Mouse (Mus musculus): ENCODE measurements around the gene Phf21a. TPM values are rescaled to one million over a fixed set of nuclear protein-coding genes. Genes with fewer than 3 reads are reported as not detected.

Phf21a gene
- total RNA-seq, 1 experiment from 2014 or later: 68.1 TPM

DNA sequence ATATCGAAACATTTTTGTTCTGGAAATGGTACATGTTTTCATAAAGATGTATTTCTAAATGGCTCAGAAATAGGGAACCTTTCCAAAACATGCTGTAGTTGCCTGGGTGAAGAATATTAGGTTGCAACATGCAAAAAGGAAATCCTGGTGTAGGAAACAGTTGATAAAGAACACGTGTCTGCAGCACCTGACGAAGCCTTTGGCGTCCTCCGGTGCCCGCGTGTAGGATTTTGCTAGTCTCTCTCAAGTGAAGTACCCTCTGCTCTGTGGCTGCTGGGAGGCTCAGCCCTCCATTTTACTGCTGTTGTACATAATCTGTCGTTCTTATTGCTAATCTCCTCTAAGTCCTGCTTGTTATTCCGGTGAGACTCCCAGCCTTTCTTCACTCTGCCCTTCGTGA lies 207.0 kb downstream of the Phf21a start:
- no peak for DNase-seq

DNA sequence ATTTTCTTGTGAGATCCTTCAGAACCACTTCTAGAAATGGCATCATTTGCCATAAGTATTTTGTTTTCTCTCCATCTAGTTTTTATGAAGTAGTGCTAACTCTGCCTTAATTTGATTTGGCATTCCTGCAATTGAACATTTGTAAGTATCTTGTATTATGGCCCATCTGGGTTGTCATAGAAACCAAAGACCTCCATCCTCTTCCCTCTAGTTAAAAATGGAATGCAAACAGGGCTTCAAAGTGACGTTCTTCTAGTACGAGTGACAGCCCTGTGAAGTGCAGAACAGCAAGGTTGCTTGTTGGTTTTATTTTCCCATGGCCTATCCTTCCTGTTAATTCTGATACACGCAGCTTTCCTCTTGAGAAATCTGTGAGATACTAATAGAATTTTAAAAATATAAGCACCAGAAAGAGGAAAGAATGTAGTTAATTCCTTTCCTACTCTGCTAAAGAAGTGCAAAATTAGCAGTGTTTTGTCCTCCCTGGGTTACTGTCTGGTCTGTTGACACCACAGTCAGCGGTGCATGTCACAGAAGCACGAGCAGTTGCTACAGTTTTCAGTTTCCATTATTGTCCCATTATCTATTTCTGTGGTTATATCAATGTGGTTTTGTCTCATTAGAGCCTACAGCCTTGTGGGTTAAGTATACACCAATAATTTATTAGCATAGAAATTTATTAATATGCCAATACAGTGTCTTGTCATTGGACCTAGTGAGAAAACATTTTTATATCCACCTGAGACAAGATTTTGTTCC lies 209.1 kb downstream of the Phf21a start:
- DNase-seq: no peak

- no peak for DNase-seq
Measured at GRCm38 (mm10) chr2:92312542-92312941, 219.6 kb downstream of the Phf21a start.

DNA sequence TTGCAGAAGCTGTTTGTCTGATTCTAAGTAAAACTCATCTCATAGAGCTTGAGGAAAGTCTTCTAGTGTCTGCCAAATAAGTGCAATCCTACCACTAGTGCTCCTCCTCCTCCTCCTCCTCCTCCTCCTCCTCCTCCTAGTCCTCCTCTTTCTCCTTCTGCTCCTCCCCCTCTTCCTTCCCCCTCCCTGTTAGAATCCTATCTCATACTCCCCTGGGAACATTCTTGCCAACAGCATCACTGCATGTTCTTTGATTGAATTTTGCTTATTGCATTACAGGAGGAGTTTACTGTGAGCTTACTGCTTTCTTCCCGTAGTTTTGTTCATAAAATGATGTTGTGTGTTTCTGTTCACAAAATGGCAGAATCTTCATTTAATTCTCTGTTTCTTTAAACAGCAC lies 221.1 kb downstream of the Phf21a start:
- no peak for DNase-seq

DNA sequence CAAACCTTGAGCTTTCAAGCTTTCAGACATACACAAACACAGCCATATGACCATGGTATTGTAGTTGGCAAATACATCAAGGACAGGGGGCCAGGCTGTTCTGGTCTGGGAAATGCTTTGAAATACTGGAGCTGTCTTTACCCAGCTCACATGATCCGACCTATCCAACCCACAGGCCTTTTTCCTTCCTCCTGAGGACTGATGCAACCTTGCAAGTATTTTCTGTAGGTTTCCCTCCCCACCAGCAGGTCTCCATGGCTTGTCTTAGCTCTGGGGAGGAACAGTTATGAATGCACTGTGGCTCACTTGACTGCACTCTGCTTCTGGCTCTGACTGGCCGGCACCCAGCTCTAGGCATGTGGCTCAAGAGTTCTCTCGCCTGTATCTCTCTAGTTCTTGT lies 223.7 kb downstream of the Phf21a start:
- no peak for DNase-seq

GRCm38 (mm10) chr2:92317228-92317627 lies 224.3 kb downstream of the Phf21a start:
- no peak for DNase-seq

DNA sequence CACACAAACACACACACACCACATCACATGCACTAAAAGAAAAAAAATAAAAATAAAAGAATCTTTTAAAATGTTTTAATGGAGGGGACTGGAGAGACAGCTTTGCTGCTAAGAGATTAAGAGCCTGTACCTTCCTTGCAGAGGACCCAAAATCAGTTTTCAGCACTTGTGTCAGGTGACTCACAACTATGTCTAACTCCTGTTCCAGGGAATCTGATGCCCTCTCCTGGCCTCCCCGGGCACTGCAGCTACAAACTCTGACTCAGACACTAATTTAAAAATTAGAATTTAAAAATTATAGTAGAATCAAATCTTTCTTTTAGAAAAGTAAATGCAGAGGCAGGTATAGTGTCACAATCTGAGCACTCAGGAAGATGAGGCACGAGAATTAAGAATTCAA lies 229.8 kb downstream of the Phf21a start:
- peak; percentile 68 for DNase-seq

- DNase-seq: no peak
Measured at GRCm38 (mm10) chr2:92325676-92326075, 232.8 kb downstream of the Phf21a start.

- no peak for DNase-seq
Measured at GRCm38 (mm10) chr2:92326221-92326620, 233.3 kb downstream of the Phf21a start.

DNA sequence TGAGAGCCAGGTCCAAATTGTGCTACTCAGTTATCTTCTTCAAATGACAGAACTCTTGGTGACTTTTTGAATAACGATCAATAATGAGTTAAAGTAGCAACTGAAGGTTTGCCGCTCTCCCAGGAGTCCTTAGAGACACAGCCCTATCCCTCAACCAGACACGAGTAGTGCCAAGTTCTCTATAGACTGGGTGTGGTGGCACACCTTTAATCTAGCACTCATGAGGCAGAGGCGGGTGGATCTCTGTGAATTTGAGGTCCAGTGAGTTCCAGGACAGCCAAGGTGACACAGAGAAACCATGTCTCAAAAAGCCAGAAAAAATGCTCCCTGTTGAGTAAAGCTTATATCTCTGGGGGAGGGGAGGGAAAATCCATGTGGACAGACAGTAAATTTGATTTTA lies 234.7 kb downstream of the Phf21a start:
- no peak for DNase-seq

DNA sequence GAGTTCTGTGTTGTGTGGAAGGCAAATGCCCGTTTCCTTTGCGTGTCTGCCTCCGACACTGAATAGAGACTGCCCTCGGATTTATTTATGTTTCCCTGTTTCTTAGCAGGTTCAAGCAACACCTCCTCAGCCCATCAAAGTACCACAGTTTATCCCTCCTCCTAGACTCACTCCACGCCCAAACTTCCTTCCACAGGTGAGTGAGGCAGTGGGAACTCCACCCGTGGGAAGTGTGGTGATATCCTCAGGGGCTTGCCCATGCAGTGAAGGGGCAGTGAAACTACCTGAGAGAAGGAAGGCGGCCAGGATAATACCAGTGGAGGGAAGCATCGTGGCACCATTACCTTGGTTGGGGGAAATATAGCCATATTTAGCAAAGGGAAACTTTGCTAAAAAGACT lies 235.3 kb downstream of the Phf21a start:
- DNase-seq: no peak

GRCm38 (mm10) chr2:92330840-92331239 lies 237.9 kb downstream of the Phf21a start:
- peak; percentile 53 for DNase-seq

- DNase-seq: no peak
Measured at GRCm38 (mm10) chr2:92331410-92331809, 238.5 kb downstream of the Phf21a start.

DNA sequence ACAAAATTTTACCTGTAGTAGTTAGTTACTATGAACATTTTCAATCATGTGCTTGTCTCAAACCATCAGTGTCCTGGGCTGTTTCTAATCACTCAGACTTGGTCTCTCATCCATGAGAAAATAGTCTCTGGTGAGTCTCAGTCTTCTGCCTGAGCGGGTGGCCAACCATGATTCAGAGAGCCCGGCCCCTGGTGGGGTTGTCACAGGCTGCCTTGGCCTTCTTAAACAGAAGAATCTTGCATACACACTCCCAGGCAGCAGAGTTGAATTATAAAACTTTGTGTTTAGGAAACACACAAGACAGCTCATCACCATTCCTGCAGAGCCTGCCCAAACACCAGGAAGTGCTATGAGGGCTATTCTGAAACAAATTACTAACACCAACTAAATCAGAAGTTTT lies 239.0 kb downstream of the Phf21a start:
- peak; percentile 62 for DNase-seq

- DNase-seq: no peak
Measured at GRCm38 (mm10) chr2:92342418-92342817, 249.5 kb downstream of the Phf21a start.

DNA sequence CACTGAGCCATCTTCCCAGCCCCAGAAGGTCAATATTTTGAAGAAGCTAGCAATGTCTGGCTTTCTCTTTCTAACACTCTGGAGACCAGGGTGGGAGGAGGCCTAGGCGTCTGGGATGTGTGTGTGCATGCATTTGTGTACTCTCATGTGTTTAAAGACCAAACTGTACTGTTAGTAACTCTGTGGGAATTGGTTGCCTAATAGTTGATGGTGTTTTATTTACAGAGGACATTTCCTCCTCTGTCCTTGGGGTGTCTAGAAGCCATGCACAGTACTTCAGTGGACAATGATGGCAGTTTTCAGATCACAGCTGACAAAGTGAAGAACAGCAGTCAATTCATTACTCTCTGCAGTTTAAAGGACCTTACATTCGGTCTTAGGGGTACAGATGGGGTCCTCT lies 254.3 kb downstream of the Phf21a start:
- DNase-seq: no peak

DNA sequence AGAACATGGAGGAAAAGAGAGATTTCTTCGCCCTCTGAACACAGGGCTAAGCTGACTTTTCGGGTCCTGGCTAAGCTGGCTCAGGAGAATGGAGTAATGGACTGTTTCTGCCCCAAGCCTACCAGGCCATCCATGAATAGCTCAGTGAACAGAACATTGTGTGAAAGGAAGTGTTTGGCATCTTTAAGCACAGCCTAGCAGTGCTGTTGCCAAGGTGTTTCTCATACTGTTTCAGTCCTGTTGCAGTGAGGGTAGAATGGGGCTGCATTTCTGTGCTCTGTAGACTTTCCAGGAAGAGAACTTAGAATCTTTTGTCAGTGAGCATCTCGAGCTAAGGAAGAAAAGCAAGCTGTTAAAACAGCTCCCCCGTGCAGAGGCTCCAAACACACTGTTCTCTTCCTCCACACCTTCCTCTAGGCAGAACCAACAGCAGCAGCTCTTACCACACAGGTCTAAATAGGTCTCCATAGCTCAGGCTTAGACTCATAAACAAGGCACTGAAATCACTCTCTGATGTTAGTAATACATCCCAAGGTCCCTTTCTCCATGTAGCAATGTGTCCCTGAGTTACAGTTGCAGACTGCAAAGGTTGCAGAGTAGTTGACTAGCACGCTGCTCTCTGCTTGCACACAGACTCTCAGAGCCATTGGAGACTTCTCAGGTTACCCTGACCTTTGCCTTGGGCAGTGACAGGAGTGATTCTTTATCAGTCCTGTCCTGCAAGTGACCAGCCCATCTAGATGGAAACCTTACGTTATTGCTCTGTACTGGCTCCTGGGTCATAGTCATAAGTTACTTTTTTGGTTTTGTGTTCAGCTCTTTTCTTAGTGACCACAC lies 256.9 kb downstream of the Phf21a start:
- peak; percentile 82 for DNase-seq

DNA sequence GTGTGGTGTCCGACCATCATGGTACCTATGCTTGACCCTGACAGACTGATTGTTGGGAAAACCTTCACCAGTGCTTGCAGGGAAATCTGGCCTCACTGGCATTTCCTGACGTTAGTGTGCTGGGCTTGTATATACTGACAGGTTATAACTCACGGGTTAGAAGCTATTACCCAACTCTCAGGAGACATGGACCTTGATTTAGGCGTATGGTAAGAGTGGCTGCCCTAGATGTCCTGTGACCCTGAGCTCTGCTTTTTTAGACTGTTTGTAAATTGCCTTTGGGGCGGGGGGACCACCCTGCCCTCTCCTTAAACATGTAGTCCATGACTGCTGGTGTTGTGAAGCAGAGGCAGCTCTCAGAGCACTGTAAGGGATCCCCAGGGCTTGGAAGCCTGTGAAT lies 257.8 kb downstream of the Phf21a start:
- DNase-seq: peak; percentile 63

- DNase-seq: no peak
Measured at GRCm38 (mm10) chr2:92353402-92353801, 260.5 kb downstream of the Phf21a start.

GRCm38 (mm10) chr2:92354224-92354623 lies 261.3 kb downstream of the Phf21a start:
- no peak for DNase-seq

DNA sequence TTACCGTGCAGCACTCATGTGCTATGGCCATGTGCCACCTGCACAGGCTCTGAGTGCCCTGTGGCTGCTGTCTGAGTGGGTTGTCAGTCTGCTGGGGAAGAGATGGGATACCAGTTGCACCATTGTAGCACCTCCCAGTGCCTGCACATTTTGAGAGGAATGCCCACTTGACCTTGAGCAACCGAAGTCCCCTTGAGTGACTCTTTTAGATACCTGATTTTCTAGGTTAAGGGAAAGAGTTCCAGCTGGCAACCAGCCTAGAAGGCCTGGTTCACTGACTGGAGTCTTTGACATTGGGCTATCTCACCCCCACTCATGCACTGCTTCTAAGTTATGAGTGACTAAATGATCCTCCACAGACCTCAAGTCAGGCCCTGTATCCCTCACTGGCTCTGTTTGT lies 266.4 kb downstream of the Phf21a start:
- DNase-seq: peak; percentile 52

- no peak for DNase-seq
Measured at GRCm38 (mm10) chr2:92360186-92360823, 267.4 kb downstream of the Phf21a start.

DNA sequence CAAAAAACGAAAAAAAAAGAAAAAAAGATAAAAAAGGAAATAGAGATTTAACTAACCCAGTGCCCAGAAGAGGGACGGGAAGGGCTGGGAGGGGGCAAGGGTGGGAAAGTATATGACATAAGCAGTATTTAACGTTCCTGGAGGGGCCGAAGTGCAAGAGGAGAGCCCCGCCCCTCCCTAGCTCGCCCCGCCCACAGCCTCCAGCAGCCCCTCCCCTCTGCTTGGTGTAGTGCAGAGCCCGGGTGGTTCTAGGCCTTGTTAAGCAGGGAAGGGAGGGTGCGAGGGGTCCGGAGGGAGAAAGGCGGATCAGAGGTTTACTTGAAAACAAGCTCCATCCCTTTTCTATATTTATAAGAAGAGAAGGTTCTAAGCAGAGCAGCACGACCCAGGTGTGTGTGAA lies 268.0 kb downstream of the Phf21a start:
- DNase-seq: peak; percentile 57
